In genomic region chr14:80215960-80216552, GRCm38 (mm10) we compare ENCODE assay signal across 8 mouse cellular contexts.
A peak's percentile ranks its signal among the peaks of the same experiment; 100 is the strongest.
DNase-seq lines count a peak whose midpoint lies in the region; ATAC-seq and TF ChIP-seq lines count a peak whose summit lies in the region.

No protein-coding gene starts in this region.

- TF ChIP-seq CTCF in cerebellum, adult 2 months (IDR thresholded peaks at IDR 0.05; ENCODE audit: borderline replicate concordance, insufficient read depth, low read depth, low read length): peak; percentile 88

- H3K9me3 ChIP-seq in hindbrain, embryonic 10.5 days: no peaks in the 10 kb centered on the region

- H3K4me1 ChIP-seq in cerebellum, adult 2 months (ENCODE audit: control insufficient read depth, insufficient read depth, low read length): no peaks in the 10 kb centered on the region
- H3K4me1 ChIP-seq in hindbrain, embryonic 10.5 days (replicated peaks): peaks cover 8% of the 10 kb centered on the region; the same call in 1 of the 2 replicates

- no peaks in the 10 kb centered on the region for H3K36me3 ChIP-seq in hindbrain, embryonic 10.5 days

- no peak for ATAC-seq in erythroid progenitor cell, adult 5-6 weeks (replicated peaks; ENCODE audit: low FRiP score, poor library complexity, severe bottlenecking)

- peak; percentile 70 for DNase-seq in NIH3T3 (ENCODE audit: low read depth)
- DNase-seq in cerebellum, adult 2 months: peak; percentile 60 to 63
- peak; percentile 87 for DNase-seq in forelimb bud, embryonic 11.5 days (ENCODE audit: low read depth, low spot score)
- peak; percentile 79 for DNase-seq in hindbrain, embryonic 10.5 days (ENCODE audit: low spot score)
- DNase-seq in layer of hippocampus, adult 9-11 months: peak; percentile 40
- peak; percentile 60 for DNase-seq in lung, postnatal 14 days
- peak; percentile 38 for DNase-seq in right cerebral cortex, adult 18-20 months

- 9% methylated on average over 6 of the region's 6 CpGs for whole genome bisulfite sequencing in cerebellum, adult 2 months
- 19% methylated on average over 6 of the region's 6 CpGs for WGBS in hindbrain, embryonic 10.5 days

- TF ChIP-seq POLR2A in cerebellum, adult 2 months (IDR thresholded peaks at IDR 0.05; ENCODE audit: borderline replicate concordance, insufficient read depth, low read length): no peak

- no peak overlapping the region for H3K27ac ChIP-seq in cerebellum, adult 2 months (ENCODE audit: insufficient read depth, low read length)
- H3K27ac ChIP-seq in hindbrain, embryonic 10.5 days: no peak overlapping the region

- no peaks in the 10 kb centered on the region for H3K27me3 ChIP-seq in cerebellum, adult 2 months (ENCODE audit: control insufficient read depth, insufficient read depth, low read length)
- H3K27me3 ChIP-seq in hindbrain, embryonic 10.5 days (ENCODE audit: insufficient read depth, poor library complexity, severe bottlenecking): no peaks in the 10 kb centered on the region

- H3K4me3 ChIP-seq in cerebellum, adult 2 months (replicated peaks; ENCODE audit: insufficient read depth, low read depth, low read length): no peak overlapping the region
- no peak overlapping the region for H3K4me3 ChIP-seq in hindbrain, embryonic 10.5 days
